Mouse (Mus musculus) stomach, postnatal 0 days (tissue): Measurements from ENCODE around the gene Ykt6.

Experiments
- CTCF ChIP-seq: IDR thresholded peaks from 2 replicates; pipeline ENCODE4 v1.5.1; 2016; ENCODE audit warnings: antibody characterized with exemption, low read depth, mild to moderate bottlenecking, moderate library complexity
- EP300 ChIP-seq: optimal IDR thresholded peaks from 2 replicates; pipeline ENCODE3; 2016; ENCODE audit warnings: antibody characterized with exemption

DNA sequence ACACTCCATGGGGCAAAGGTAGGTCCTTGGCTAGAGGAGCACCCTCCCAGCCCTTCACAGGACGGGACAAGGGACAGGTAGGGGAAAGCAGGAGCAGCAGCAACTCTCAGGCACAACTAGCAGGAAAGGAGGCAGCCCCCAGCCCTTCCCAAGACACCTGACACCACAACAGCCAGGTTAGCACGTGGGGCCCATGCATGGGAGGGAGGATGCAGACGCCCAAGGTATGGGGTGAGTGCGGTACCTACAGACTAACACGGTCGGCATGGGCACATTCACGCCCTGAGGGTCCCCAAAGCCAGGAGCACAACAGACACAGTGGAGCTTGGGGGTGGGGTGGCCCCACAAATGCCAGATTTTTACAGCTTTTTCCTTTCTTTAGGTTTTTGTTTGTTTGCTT, 15.7 kb downstream of the Ykt6 start:
- TF ChIP-seq CTCF = no peak
- no peak for TF ChIP-seq EP300
